In the genomic region with DNA sequence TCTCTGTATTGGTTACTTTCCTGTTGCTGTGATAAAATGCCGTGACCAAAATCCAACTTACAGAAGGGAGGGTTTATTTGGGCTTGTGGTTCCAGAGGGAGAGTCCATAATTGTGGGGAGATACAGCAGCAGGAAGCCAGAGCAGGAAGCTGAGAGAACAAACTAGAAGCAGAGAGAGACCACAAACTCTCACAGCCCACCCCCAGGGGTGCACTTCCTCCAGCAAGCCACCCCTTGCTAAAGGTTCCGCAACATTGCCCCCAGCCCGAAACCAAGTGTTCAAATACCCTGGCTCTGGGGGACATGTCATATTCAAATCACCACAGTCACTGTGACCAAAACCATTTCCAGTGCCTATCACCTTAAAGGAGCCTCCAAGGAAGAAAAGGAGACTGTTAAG, we compare ENCODE assay signal across 17 mouse cellular contexts.
"Had no signal": no experiment of that assay in that cellular context is flagged by ENCODE, and none has a peak within 500 bp of the region (broad histone marks: within the 10 kb centered on the region; RNA-seq: fewer than 3 reads in every experiment).

No protein-coding gene starts in this region.

- H3K27ac ChIP-seq: liver, embryonic 15.5 days; lung, embryonic 15.5 days; macrophage; midbrain, embryonic 13.5 days; neural tube, embryonic 12.5 days had no signal

- H3K36me3 ChIP-seq: lung, embryonic 15.5 days; neural tube, embryonic 12.5 days had no signal

- H3K4me3 ChIP-seq: liver, embryonic 15.5 days; lung, embryonic 15.5 days; megakaryocyte, embryonic 14.5 days; midbrain, embryonic 13.5 days; neural tube, embryonic 12.5 days had no signal

- ATAC-seq: liver, postnatal 0 days; lung, postnatal 0 days; midbrain, embryonic 13.5 days had no signal

- H3K27me3 ChIP-seq: liver, embryonic 15.5 days; lung, embryonic 15.5 days; midbrain, embryonic 13.5 days; neural tube, embryonic 12.5 days had no signal

- H3K4me1 ChIP-seq: midbrain, embryonic 13.5 days; neural tube, embryonic 12.5 days had no signal

- H3K9me3 ChIP-seq: liver, embryonic 15.5 days; lung, embryonic 15.5 days; neural tube, embryonic 12.5 days had no signal

- H3K4me2 ChIP-seq: liver, embryonic 15.5 days; lung, embryonic 15.5 days; midbrain, embryonic 11.5 days; midbrain, embryonic 13.5 days; neural tube, embryonic 12.5 days had no signal

- DNase-seq: liver, postnatal 0 days; lung, adult 2 months; lung, postnatal 14 days; lung, postnatal 36 days; right cerebral cortex, postnatal 14 days; spleen, adult 18-20 months; thymus, adult 18-20 months; thymus, postnatal 14 days; thymus, postnatal 36 days had no signal

- H3K9ac ChIP-seq: liver, embryonic 15.5 days; liver, postnatal 0 days; lung, embryonic 15.5 days; midbrain, embryonic 13.5 days; neural tube, embryonic 12.5 days had no signal
